Mouse (Mus musculus) brain, adult 2 months (tissue): ENCODE measurements around the gene Slc2a1.

ENCODE experiments used
- DNase-seq: peaks from one replicate; pipeline ENCODE4 v3.0.0; 2011; ENCODE audit warnings: low read depth, low spot score

Gene Slc2a1

GRCm38 (mm10) chr4:119177702-119178101 lies 69.2 kb downstream of the Slc2a1 start:
- DNase-seq: peak; percentile 31

GRCm38 (mm10) chr4:119178331-119178730 lies 69.8 kb downstream of the Slc2a1 start:
- no peak for DNase-seq

- no peak for DNase-seq
Measured at GRCm38 (mm10) chr4:119180133-119180707, 71.7 kb downstream of the Slc2a1 start.

- peak; percentile 28 for DNase-seq
Measured at GRCm38 (mm10) chr4:119181456-119181855, 72.9 kb downstream of the Slc2a1 start.

DNA sequence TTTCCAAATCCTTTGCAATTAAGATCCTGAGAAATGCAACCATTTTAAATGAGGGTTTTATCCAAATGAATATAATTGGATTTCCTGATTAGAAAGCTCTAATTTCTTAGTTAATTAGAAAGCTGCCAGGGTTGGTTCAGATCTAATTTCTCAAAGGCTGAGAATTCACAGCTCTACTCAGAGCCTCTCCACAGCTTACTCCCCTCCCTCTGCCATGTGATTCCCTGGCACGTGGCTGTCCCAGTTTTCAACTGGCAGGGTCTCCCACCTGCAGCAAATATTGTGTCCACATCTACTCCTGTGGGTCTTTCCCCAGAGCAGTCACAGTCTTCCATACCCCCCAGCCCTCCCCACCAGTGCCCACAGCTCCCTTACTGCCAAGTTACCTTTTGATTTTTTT lies 75.0 kb downstream of the Slc2a1 start:
- no peak for DNase-seq

- no peak for DNase-seq
Measured at GRCm38 (mm10) chr4:119185771-119186170, 77.3 kb downstream of the Slc2a1 start.
